Mouse (Mus musculus): ENCODE results near the gene Man2c1. TPM values are rescaled to one million over a fixed set of nuclear protein-coding genes. Genes with fewer than 3 reads are reported as not detected.

The Man2c1 gene
- polyA plus RNA-seq (2014; fragmentation: Nextera tagmentation; extraction: Ambion mirVana), result 20.1 and 24.8 TPM in 2 replicates

DNA sequence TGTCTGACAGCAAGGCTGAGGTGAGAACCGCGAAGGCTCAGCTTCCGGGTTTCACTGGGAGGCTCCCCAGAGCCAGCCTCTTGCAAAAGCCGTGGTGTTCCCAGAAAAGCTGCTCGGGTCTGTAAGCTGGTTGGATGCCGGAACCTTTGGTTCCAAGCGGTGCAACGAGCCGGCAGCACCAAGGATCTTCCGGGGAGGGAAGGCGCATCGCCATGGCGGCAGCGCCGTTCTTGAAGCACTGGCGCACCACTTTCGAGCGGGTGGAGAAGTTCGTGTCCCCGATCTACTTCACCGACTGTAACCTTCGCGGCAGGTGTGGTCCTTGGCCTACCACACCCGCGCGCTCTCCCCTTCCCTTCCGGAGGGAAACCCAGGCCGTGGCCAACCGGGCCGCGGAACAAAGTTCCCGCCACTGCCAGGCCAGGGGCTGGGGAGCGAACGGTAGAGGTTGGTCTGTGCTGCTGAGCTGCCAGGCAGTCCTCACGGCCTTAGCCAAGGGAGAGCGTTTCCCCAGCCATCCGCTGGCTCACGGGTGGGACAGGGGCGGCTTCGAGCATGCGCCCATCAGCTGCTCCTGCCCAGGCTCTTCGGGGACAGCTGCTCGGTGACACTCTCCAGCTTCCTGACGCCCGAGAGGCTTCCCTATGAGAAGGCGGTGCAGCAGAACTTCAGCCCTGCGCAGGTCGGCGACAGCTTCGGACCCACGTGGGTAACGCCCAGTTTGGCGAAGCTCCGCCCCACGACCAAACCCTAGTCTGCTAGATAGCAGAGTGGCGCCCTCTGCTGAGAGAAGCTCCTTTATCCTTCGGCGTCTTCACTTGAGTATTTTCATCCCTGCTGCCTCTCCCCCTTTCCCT lies at the start of gene Man2c1:
Gene Man2c1, plus strand, starts transcription at position 114 of the 857 bp plus-strand sequence.
- peak; percentile 83 for ATAC-seq (ENCODE audit: insufficient number of reproducible peaks, low FRiP score, low TSS enrichment, low read depth)
- WGBS, result under 1% methylated on average over 58 of the region's 58 CpGs
- H3K4me1 ChIP-seq (ENCODE audit: control insufficient read depth, insufficient read depth, low read length), result no peaks in the 10 kb centered on the region
- H3K27me3 ChIP-seq (ENCODE audit: control insufficient read depth, insufficient read depth, low read length), result no peaks in the 10 kb centered on the region
- no peaks in the 10 kb centered on the region for H3K9me3 ChIP-seq (ENCODE audit: control insufficient read depth, low read length)
- peak; percentile 93 for DNase-seq (ENCODE audit: low spot score)
- peak within 1 kb of the TSS; percentile 64 for H3K4me3 ChIP-seq (ENCODE audit: low read depth, low read length)
- H3K36me3 ChIP-seq (ENCODE audit: control insufficient read depth, insufficient read depth, low read length), result peaks cover 16% of the 10 kb centered on the region
- H3K9ac ChIP-seq (ENCODE audit: low read length), result peak within 1 kb of the TSS; percentile 74
- H3K27ac ChIP-seq (replicated peaks; ENCODE audit: low read depth, low read length), result peak within 1 kb of the TSS; percentile 63
- peak within 1 kb of the TSS; percentile 94 for H3K4me2 ChIP-seq (ENCODE audit: low read depth, severe bottlenecking)

DNA sequence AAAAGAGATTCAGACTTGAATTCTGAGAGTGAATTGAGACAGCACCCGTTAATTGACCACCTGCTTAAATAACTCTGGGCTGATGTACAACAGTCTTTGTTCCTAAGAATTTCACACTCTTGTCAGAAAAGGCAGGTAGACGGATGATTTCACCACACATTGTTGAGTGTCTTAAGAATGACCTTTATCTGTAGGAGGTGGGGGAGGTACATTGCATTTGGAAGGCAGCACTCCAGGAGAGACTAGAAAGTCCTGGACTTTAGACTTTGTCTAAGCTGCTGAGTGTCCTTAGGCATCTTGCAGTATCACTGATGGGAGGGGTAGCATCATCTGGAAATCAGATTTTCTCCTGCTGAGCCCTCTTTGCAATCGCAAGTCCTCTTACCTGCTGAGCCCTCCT lies 48.3 kb upstream of the Man2c1 start:
- no peak for ATAC-seq (ENCODE audit: insufficient number of reproducible peaks, low FRiP score, low TSS enrichment, low read depth)

DNA sequence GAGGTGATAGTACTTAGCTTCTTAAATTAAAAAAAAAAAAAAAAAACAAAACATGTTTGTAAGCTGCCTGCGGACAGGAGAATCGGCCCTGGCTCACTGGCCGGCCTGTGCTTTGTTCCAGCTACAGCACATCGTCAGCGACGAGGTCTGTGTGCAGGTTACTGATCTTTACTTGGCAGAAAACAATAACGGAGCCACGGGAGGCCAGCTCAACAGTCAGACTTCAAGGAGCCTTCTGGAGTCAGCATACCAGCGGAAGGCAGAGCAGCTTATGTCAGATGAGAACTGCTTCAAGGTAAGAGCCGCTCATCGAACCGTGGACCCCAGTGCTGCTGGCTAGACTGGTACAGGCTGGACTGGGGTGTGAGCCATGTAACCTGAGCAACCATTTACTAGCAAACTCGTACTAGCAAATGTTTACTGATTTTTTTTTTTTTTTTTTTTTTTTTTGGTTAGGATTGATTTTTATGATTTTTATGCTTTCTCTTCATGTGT lies 13.2 kb upstream of the Man2c1 start:
- WGBS, result 93% methylated on average over 13 of the region's 13 CpGs
- ATAC-seq (ENCODE audit: insufficient number of reproducible peaks, low FRiP score, low TSS enrichment, low read depth), result no peak

More for the DNA sequence above, 48.3 kb upstream of the Man2c1 start:
- Histone ChIP-seq H3K27me3 (ENCODE audit: control insufficient read depth, insufficient read depth, low read length) (no peaks in the 10 kb centered on the region), H3K4me3 (ENCODE audit: low read depth, low read length) (no peak overlapping the region), H3K36me3 (ENCODE audit: control insufficient read depth, insufficient read depth, low read length) (peaks cover 5% of the 10 kb centered on the region), H3K9me3 (ENCODE audit: control insufficient read depth, low read length) (no peaks in the 10 kb centered on the region), H3K9ac (ENCODE audit: low read length) (no peak overlapping the region), H3K27ac (replicated peaks; ENCODE audit: low read depth, low read length) (no peak overlapping the region), H3K4me1 (ENCODE audit: control insufficient read depth, insufficient read depth, low read length) (no peaks in the 10 kb centered on the region), H3K4me2 (ENCODE audit: low read depth, severe bottlenecking) (no peak overlapping the region)
- 88% methylated on average over 3 of the region's 3 CpGs for WGBS
- no peak for DNase-seq (ENCODE audit: low spot score)

DNA sequence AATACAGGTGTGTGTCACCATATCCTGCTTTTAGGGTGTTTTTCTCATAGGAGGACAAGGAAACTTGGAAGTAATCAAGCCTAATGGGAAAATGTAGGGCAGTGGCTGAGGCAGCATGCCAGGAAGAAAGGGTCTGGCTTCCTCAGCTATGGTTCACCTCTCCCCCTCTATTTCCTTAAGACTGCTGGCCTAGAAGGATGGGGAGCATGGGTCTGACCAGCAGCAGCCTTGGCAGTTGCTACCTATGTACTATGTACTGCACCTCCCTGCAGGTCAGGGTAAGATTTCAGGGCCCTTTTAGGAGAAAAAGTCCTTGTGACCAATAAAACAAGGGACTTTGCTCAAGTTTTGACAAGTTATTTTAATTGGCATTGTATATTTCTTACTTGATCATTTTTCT lies 849 bp upstream of the Man2c1 start:
- no peak overlapping the region for H3K9ac ChIP-seq (ENCODE audit: low read length)

More for the DNA sequence above, 13.2 kb upstream of the Man2c1 start:
- Histone ChIP-seq H3K9me3 (ENCODE audit: control insufficient read depth, low read length) (no peaks in the 10 kb centered on the region), H3K27ac (replicated peaks; ENCODE audit: low read depth, low read length) (no peak overlapping the region), H3K36me3 (ENCODE audit: control insufficient read depth, insufficient read depth, low read length) (peaks cover 27% of the 10 kb centered on the region), H3K4me2 (ENCODE audit: low read depth, severe bottlenecking) (no peak overlapping the region), H3K27me3 (ENCODE audit: control insufficient read depth, insufficient read depth, low read length) (no peaks in the 10 kb centered on the region), H3K4me3 (ENCODE audit: low read depth, low read length) (no peak overlapping the region), H3K9ac (ENCODE audit: low read length) (no peak overlapping the region), H3K4me1 (ENCODE audit: control insufficient read depth, insufficient read depth, low read length) (no peaks in the 10 kb centered on the region)
- no peak for DNase-seq (ENCODE audit: low spot score)

DNA sequence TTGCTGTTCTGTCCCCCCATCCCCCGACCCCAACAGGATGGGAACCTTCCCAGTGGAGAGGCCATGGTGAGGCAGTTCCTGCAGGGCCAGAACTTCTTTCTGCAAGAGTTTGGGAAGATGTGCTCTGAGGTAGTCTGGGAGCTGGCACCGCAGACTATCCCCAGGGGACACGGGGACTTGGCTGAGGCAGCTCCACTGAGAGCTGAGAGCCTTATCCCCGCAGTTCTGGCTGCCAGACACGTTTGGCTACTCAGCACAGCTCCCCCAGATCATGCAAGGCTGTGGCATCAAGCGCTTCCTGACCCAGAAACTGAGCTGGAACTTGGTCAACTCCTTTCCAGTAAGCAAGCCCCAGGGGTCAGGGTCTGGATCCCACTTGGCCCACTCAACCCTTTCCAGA lies 6.8 kb downstream of the Man2c1 start:
- Histone ChIP-seq H3K27me3 (ENCODE audit: control insufficient read depth, insufficient read depth, low read length) (no peaks in the 10 kb centered on the region), H3K4me1 (ENCODE audit: control insufficient read depth, insufficient read depth, low read length) (no peaks in the 10 kb centered on the region), H3K36me3 (ENCODE audit: control insufficient read depth, insufficient read depth, low read length) (peaks cover 22% of the 10 kb centered on the region), H3K9ac (ENCODE audit: low read length) (no peak overlapping the region), H3K9me3 (ENCODE audit: control insufficient read depth, low read length) (no peaks in the 10 kb centered on the region), H3K4me2 (ENCODE audit: low read depth, severe bottlenecking) (no peak overlapping the region), H3K27ac (replicated peaks; ENCODE audit: low read depth, low read length) (no peak overlapping the region), H3K4me3 (ENCODE audit: low read depth, low read length) (no peak overlapping the region)
- WGBS, result 91% methylated on average over 6 of the region's 6 CpGs
- no peak for ATAC-seq (ENCODE audit: insufficient number of reproducible peaks, low FRiP score, low TSS enrichment, low read depth)
- no peak for DNase-seq (ENCODE audit: low spot score)

More for the DNA sequence above, 849 bp upstream of the Man2c1 start:
- H3K4me2 ChIP-seq (ENCODE audit: low read depth, severe bottlenecking), result peak overlapping the region; percentile 94
- ATAC-seq (ENCODE audit: insufficient number of reproducible peaks, low FRiP score, low TSS enrichment, low read depth) (no peak), DNase-seq (ENCODE audit: low spot score) (no peak)
- H3K4me1 ChIP-seq (ENCODE audit: control insufficient read depth, insufficient read depth, low read length), result no peaks in the 10 kb centered on the region
- H3K27me3 ChIP-seq (ENCODE audit: control insufficient read depth, insufficient read depth, low read length), result no peaks in the 10 kb centered on the region
- no peak overlapping the region for H3K4me3 ChIP-seq (ENCODE audit: low read depth, low read length)
- no peak overlapping the region for H3K27ac ChIP-seq (replicated peaks; ENCODE audit: low read depth, low read length)
- no peaks in the 10 kb centered on the region for H3K9me3 ChIP-seq (ENCODE audit: control insufficient read depth, low read length)
- H3K36me3 ChIP-seq (ENCODE audit: control insufficient read depth, insufficient read depth, low read length), result peaks cover 16% of the 10 kb centered on the region

DNA sequence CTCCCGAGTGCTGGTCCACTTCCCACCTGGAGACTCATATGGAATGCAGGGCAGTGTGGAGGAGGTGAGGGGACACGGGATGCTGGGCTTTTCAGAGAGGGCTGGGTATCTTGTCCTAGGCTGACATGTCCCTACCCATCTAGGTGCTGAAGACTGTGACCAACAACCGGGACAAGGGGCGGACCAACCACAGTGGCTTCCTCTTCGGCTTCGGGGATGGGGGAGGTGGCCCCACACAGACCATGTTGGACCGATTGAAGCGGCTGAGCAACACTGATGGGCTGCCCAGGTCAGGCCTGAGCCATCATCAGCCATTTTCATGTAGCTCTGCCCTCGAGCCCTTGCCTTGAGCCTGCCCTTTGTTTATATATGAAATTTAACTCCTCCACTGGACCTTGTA lies 7.3 kb downstream of the Man2c1 start:
- ATAC-seq (ENCODE audit: insufficient number of reproducible peaks, low FRiP score, low TSS enrichment, low read depth), result no peak

DNA sequence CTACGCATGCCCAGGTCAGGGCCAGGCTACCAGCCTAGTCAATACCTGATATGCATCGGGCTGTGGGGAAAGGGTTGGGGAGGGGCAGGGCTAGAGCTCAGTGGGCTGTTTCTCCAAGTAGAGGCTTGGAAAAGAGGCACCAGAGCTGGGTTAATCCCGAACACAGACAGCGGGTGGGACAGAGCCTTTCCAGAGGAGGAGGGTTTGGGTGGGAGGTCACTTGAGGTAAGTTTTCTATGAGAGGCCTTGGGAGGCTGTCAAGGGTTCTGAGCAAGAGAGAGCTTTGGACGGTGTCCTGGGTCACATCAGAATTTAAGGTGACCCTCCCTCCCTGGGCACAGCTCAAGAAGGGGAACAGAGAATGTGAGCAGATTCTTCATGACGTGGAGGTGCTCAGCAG lies 8.0 kb downstream of the Man2c1 start:
- no peak for ATAC-seq (ENCODE audit: insufficient number of reproducible peaks, low FRiP score, low TSS enrichment, low read depth)

More for the DNA sequence above, 7.3 kb downstream of the Man2c1 start:
- no peak overlapping the region for H3K4me2 ChIP-seq (ENCODE audit: low read depth, severe bottlenecking)
- no peak overlapping the region for H3K9ac ChIP-seq (ENCODE audit: low read length)
- 91% methylated on average over 9 of the region's 9 CpGs for WGBS
- H3K9me3 ChIP-seq (ENCODE audit: control insufficient read depth, low read length), result no peaks in the 10 kb centered on the region
- H3K27ac ChIP-seq (replicated peaks; ENCODE audit: low read depth, low read length), result no peak overlapping the region
- DNase-seq (ENCODE audit: low spot score), result no peak
- no peaks in the 10 kb centered on the region for H3K4me1 ChIP-seq (ENCODE audit: control insufficient read depth, insufficient read depth, low read length)
- H3K4me3 ChIP-seq (ENCODE audit: low read depth, low read length), result no peak overlapping the region
- no peaks in the 10 kb centered on the region for H3K27me3 ChIP-seq (ENCODE audit: control insufficient read depth, insufficient read depth, low read length)
- H3K36me3 ChIP-seq (ENCODE audit: control insufficient read depth, insufficient read depth, low read length), result peaks cover 23% of the 10 kb centered on the region

DNA sequence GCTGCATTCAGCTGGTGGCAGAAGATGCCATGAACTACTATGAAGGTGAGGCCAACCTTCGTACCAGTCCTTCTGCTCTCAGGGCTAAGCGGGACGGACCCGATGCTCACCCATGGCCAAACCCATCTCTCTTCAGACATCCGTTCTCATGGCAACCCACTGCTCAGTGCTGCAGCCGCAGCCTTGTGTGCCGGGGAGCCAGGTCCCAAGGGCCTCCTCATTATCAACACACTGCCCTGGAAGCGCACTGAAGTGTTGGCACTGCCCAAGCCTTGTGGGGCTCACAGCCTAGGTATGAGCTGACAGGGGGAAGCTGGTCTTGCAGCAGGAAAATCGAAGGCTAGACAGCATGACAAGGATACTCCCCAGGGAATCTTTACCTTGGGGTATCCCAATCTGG lies 8.6 kb downstream of the Man2c1 start:
- Histone ChIP-seq H3K36me3 (ENCODE audit: control insufficient read depth, insufficient read depth, low read length) (peaks cover 23% of the 10 kb centered on the region), H3K4me3 (ENCODE audit: low read depth, low read length) (no peak overlapping the region), H3K27me3 (ENCODE audit: control insufficient read depth, insufficient read depth, low read length) (no peaks in the 10 kb centered on the region), H3K9ac (ENCODE audit: low read length) (no peak overlapping the region), H3K4me2 (ENCODE audit: low read depth, severe bottlenecking) (no peak overlapping the region), H3K9me3 (ENCODE audit: control insufficient read depth, low read length) (no peaks in the 10 kb centered on the region), H3K4me1 (ENCODE audit: control insufficient read depth, insufficient read depth, low read length) (no peaks in the 10 kb centered on the region), H3K27ac (replicated peaks; ENCODE audit: low read depth, low read length) (no peak overlapping the region)
- ATAC-seq (ENCODE audit: insufficient number of reproducible peaks, low FRiP score, low TSS enrichment, low read depth) (no peak), DNase-seq (ENCODE audit: low spot score) (no peak)
- WGBS, result 93% methylated on average over 9 of the region's 9 CpGs

More for the DNA sequence above, 8.0 kb downstream of the Man2c1 start:
- no peak overlapping the region for H3K4me3 ChIP-seq (ENCODE audit: low read depth, low read length)
- H3K27ac ChIP-seq (replicated peaks; ENCODE audit: low read depth, low read length), result no peak overlapping the region
- no peaks in the 10 kb centered on the region for H3K27me3 ChIP-seq (ENCODE audit: control insufficient read depth, insufficient read depth, low read length)
- no peaks in the 10 kb centered on the region for H3K4me1 ChIP-seq (ENCODE audit: control insufficient read depth, insufficient read depth, low read length)
- no peak for DNase-seq (ENCODE audit: low spot score)
- WGBS, result 90% methylated on average over 6 of the region's 6 CpGs
- H3K9ac ChIP-seq (ENCODE audit: low read length), result no peak overlapping the region
- peaks cover 23% of the 10 kb centered on the region for H3K36me3 ChIP-seq (ENCODE audit: control insufficient read depth, insufficient read depth, low read length)
- H3K4me2 ChIP-seq (ENCODE audit: low read depth, severe bottlenecking), result no peak overlapping the region
- no peaks in the 10 kb centered on the region for H3K9me3 ChIP-seq (ENCODE audit: control insufficient read depth, low read length)
